Mouse (Mus musculus): ENCODE data around the gene 6030452D12Rik. TPM values are rescaled to one million over a fixed set of nuclear protein-coding genes. Genes with fewer than 3 reads are reported as not detected.

Gene 6030452D12Rik
- polyA plus RNA-seq, 1 experiment from 2014 or later = not detected

DNA sequence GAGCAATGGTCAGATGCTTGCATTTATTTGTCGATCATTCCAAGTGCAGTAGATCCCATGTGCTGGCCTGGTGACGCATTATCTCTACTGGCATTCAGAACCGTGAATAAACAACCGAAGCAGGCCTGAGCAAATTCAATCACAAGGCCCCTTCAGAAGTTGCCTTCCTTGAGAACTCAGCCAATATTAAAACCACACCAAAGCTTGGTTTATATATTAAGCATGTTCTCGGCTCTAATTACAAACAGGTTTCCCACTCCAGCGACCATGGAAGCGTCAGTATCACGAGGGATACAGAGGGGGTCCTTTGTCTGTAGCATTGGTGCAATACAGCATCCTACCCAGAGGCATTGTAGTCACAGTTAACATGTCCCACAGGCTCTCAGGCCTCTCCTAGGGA lies 42.7 kb downstream of the 6030452D12Rik start:
- DNase-seq = no peak

DNA sequence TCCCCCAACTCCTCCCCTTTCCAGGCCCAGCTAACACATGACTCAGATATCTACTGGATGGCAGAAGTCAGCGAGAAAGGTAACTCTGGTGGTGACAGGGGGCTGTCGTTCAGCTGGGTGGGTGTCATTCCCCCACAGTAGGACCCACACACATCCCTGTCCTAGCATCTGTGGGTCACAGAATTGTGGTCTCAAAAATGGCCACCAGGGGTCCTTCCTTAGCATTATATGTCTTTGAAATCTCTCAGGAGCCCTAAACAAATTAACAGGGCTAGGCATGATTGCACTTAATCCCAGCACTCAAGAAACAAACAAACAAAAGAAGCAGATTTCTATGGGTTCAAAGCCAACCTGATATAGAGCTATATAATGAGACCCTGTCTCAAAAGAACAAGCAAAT lies 44.8 kb downstream of the 6030452D12Rik start:
- peaks cover 15% of the 10 kb centered on the region; the same call in 1 of the 2 replicates for H3K36me3 ChIP-seq (ENCODE audit: insufficient read depth)

More for the DNA sequence above, 42.7 kb downstream of the 6030452D12Rik start:
- Histone ChIP-seq H3K9me3 (ENCODE audit: low read depth, low read length) (no peaks in the 10 kb centered on the region), H3K4me1 (ENCODE audit: insufficient read depth) (no peaks in the 10 kb centered on the region), H3K27ac (ENCODE audit: low read depth) (no peak overlapping the region), H3K36me3 (ENCODE audit: insufficient read depth) (peaks cover 15% of the 10 kb centered on the region; the same call in 1 of the 2 replicates), H3K27me3 (ENCODE audit: insufficient read depth, low read length) (no peaks in the 10 kb centered on the region), H3K9ac (no peak overlapping the region), H3K4me2 (no peak overlapping the region), H3K4me3 (ENCODE audit: low read depth, low read length) (no peak overlapping the region)
- ATAC-seq (ENCODE audit: insufficient read depth) = no peak
- no peak for TF ChIP-seq CTCF (IDR thresholded peaks at IDR 0.05; ENCODE audit: low read depth)
- 76% methylated on average over 8 of the region's 8 CpGs for WGBS

DNA sequence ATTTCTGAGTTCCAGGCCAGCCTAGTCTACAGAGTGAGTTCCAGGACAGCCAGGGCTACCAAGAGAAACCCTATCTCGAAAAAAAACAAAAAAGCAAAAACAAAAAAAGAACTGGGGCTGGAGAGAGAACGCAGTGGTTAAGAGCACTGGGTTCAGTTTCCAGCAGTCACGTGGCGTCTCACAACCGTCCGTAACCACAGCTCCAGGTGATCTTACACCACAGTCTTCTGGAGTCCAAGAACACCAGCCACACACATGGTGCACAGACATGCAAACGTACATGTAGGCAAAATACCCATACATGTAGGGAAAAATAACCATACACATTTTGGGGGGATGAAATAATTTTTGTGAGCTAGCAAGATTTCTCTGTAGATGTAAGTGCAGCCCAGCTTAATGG lies 46.4 kb downstream of the 6030452D12Rik start:
- H3K27me3 ChIP-seq (ENCODE audit: insufficient read depth, low read length) = no peaks in the 10 kb centered on the region
- no peak overlapping the region for H3K9ac ChIP-seq
- H3K4me3 ChIP-seq (ENCODE audit: low read depth, low read length) = no peak overlapping the region
- no peak for TF ChIP-seq CTCF (IDR thresholded peaks at IDR 0.05; ENCODE audit: low read depth)
- DNase-seq (no peak), ATAC-seq (ENCODE audit: insufficient read depth) (no peak)
- peaks cover 13% of the 10 kb centered on the region; the same call in 1 of the 2 replicates for H3K36me3 ChIP-seq (ENCODE audit: insufficient read depth)
- H3K9me3 ChIP-seq (ENCODE audit: low read depth, low read length) = no peaks in the 10 kb centered on the region
- no peak overlapping the region for H3K4me2 ChIP-seq
- H3K4me1 ChIP-seq (ENCODE audit: insufficient read depth) = no peaks in the 10 kb centered on the region
- 84% methylated on average over 7 of the region's 7 CpGs for WGBS
- no peak overlapping the region for H3K27ac ChIP-seq (ENCODE audit: low read depth)

More for the DNA sequence above, 44.8 kb downstream of the 6030452D12Rik start:
- Histone ChIP-seq H3K4me2 (no peak overlapping the region), H3K4me3 (ENCODE audit: low read depth, low read length) (no peak overlapping the region), H3K27me3 (ENCODE audit: insufficient read depth, low read length) (no peaks in the 10 kb centered on the region), H3K27ac (ENCODE audit: low read depth) (no peak overlapping the region), H3K4me1 (ENCODE audit: insufficient read depth) (no peaks in the 10 kb centered on the region), H3K9ac (no peak overlapping the region), H3K9me3 (ENCODE audit: low read depth, low read length) (no peaks in the 10 kb centered on the region)
- no peak for ATAC-seq (ENCODE audit: insufficient read depth)
- DNase-seq = peak; percentile 20
- 71% methylated on average over 2 of the region's 2 CpGs for WGBS
- peak; percentile 19 for TF ChIP-seq CTCF (IDR thresholded peaks at IDR 0.05; ENCODE audit: low read depth)

DNA sequence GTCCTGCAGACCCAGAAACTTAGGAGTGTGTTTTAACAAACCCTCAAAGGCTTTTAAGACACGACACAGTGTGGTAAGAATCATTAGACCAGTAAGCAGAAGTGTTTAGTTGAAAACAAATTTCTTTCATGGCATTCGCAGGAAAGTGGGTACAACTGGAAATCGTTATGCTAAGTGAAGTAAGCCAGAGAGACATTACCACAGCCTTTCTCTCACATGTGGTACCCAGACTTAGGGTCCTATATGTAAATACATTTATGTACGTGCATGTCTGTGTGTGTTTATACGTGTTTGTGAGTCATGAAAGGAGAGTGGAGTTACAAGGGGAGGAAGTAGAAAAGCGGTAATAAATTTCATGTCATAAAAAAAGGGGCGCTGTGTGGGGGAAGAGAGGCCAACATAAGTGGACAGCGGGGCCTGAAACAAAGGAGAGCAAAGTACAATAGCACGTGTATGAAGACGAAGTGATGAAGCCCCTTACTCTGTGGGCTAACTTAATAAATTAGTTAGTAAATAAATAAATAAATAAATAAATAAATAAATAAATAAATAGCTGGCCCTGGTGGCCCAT lies 48.1 kb downstream of the 6030452D12Rik start:
- no peak for DNase-seq
- peaks cover 20% of the 10 kb centered on the region; the same call in 1 of the 2 replicates for H3K36me3 ChIP-seq (ENCODE audit: insufficient read depth)

DNA sequence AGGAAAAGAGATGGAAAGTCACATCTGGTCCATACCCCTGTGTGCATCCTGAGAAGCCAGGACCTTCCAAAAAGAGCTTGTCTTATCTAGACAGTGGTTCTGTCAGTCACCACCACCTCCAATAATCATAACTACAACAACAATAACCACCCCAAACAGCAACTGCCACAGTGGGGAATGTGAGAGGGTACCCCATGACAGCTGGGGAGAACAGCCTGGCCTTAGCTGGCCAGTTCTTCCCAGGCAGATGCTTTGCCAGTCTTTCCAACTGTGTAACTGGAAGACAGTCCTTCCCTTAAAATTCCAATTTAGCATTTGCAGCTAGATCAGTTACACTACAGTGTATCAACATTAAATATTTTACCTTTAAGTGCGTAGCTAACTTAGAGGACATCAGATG lies 50.6 kb downstream of the 6030452D12Rik start:
- WGBS = 94% methylated on average over 1 of the region's 1 CpGs
- Histone ChIP-seq H3K4me1 (ENCODE audit: insufficient read depth) (no peaks in the 10 kb centered on the region), H3K4me3 (ENCODE audit: low read depth, low read length) (no peak overlapping the region), H3K9ac (no peak overlapping the region), H3K36me3 (ENCODE audit: insufficient read depth) (peaks cover 22% of the 10 kb centered on the region; the same call in 1 of the 2 replicates), H3K9me3 (ENCODE audit: low read depth, low read length) (no peaks in the 10 kb centered on the region), H3K27ac (ENCODE audit: low read depth) (no peak overlapping the region), H3K4me2 (no peak overlapping the region), H3K27me3 (ENCODE audit: insufficient read depth, low read length) (no peaks in the 10 kb centered on the region)
- ATAC-seq (ENCODE audit: insufficient read depth) (no peak), DNase-seq (no peak)
- no peak for TF ChIP-seq CTCF (IDR thresholded peaks at IDR 0.05; ENCODE audit: low read depth)

More for the DNA sequence above, 48.1 kb downstream of the 6030452D12Rik start:
- H3K4me3 ChIP-seq (ENCODE audit: low read depth, low read length) = no peak overlapping the region
- H3K4me1 ChIP-seq (ENCODE audit: insufficient read depth) = no peaks in the 10 kb centered on the region
- H3K4me2 ChIP-seq = no peak overlapping the region
- no peak for ATAC-seq (ENCODE audit: insufficient read depth)
- WGBS = 79% methylated on average over 10 of the region's 10 CpGs
- TF ChIP-seq CTCF (IDR thresholded peaks at IDR 0.05; ENCODE audit: low read depth) = no peak
- H3K9ac ChIP-seq = no peak overlapping the region
- H3K27ac ChIP-seq (ENCODE audit: low read depth) = no peak overlapping the region
- no peaks in the 10 kb centered on the region for H3K9me3 ChIP-seq (ENCODE audit: low read depth, low read length)
- no peaks in the 10 kb centered on the region for H3K27me3 ChIP-seq (ENCODE audit: insufficient read depth, low read length)

DNA sequence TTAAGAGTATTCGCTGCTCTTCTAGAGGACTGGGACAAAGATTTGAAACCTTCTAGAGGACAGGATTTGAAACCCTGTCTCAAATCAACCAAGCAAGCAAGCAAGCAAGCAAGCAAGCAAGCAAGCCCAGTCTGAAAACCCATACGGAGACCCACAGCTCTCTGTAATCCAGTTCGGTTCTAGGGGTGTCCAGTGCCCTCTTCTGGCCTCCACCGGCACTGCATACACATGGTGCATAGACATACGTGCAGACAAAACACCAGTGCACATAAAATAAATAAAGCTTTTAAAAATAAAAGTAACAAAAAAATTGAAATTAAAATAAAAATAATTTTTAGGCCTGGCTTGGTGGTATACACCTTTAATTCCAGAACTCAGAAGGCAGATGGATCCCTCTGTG lies 53.7 kb downstream of the 6030452D12Rik start:
- Histone ChIP-seq H3K9me3 (ENCODE audit: low read depth, low read length) (peaks cover 3% of the 10 kb centered on the region; the same call in 1 of the 2 replicates), H3K27me3 (ENCODE audit: insufficient read depth, low read length) (no peaks in the 10 kb centered on the region), H3K4me1 (ENCODE audit: insufficient read depth) (no peaks in the 10 kb centered on the region), H3K4me2 (no peak overlapping the region), H3K27ac (ENCODE audit: low read depth) (no peak overlapping the region), H3K36me3 (ENCODE audit: insufficient read depth) (peaks cover 12% of the 10 kb centered on the region; the same call in 1 of the 2 replicates), H3K4me3 (ENCODE audit: low read depth, low read length) (no peak overlapping the region), H3K9ac (no peak overlapping the region)
- no peak for ATAC-seq (ENCODE audit: insufficient read depth)
- no peak for DNase-seq
- whole genome bisulfite sequencing = 96% methylated on average over 5 of the region's 5 CpGs
- peak; percentile 34 for TF ChIP-seq CTCF (IDR thresholded peaks at IDR 0.05; ENCODE audit: low read depth)

DNA sequence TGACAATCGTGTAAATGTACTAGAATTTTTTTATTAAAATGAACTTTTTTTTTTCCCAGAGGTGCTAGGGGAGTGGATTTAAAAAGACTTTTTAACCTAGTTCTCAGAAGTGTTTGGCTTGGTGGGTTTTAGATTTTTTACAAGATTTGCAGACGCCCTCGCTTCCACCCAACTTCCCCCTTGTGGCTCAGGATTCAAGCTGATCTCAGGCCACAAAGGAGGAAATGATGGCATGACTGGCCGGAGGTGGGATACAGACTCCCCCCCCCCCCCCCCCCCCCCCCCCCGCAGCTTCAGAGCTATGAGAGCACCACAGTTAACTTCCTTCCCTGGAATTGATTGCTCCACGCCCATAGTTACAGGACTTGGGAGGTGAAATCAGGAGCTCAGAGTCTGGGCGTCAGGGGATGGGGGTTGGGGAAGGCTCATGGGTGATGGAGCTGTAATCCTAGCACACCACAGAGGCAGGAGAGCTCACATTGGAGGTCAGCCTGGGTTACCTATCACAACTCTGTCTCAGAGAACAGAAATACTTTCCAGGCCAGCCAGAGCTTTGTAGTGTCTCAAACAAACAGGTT lies 55.8 kb downstream of the 6030452D12Rik start:
- H3K4me2 ChIP-seq = no peak overlapping the region
- no peak for TF ChIP-seq CTCF (IDR thresholded peaks at IDR 0.05; ENCODE audit: low read depth)
- H3K27ac ChIP-seq (ENCODE audit: low read depth) = no peak overlapping the region
- H3K4me1 ChIP-seq (ENCODE audit: insufficient read depth) = no peaks in the 10 kb centered on the region
- peaks cover 3% of the 10 kb centered on the region; the same call in 1 of the 2 replicates for H3K9me3 ChIP-seq (ENCODE audit: low read depth, low read length)
- DNase-seq (peak; percentile 28), ATAC-seq (ENCODE audit: insufficient read depth) (no peak)
- H3K4me3 ChIP-seq (ENCODE audit: low read depth, low read length) = no peak overlapping the region
- peaks cover 12% of the 10 kb centered on the region; the same call in 1 of the 2 replicates for H3K36me3 ChIP-seq (ENCODE audit: insufficient read depth)
- WGBS = 68% methylated on average over 6 of the region's 7 CpGs
- H3K9ac ChIP-seq = no peak overlapping the region
- no peaks in the 10 kb centered on the region for H3K27me3 ChIP-seq (ENCODE audit: insufficient read depth, low read length)

Other genes starting within 250 kb of the 6030452D12Rik start
- gene Smpd3, start 162.5 kb upstream of the 6030452D12Rik start, polyA plus RNA-seq (2014; fragmentation: Nextera tagmentation; extraction: Ambion mirVana) = 0.57 and 0.93 TPM in 2 replicates
- gene Zfp90, start 85.2 kb upstream of the 6030452D12Rik start, polyA plus RNA-seq (2014; fragmentation: Nextera tagmentation; extraction: Ambion mirVana) = 19.6 and 20.2 TPM in 2 replicates
- 13.9 and 15.5 TPM in 2 replicates for gene Cdh3, start 10.4 kb downstream of the 6030452D12Rik start, polyA plus RNA-seq (2014; fragmentation: Nextera tagmentation; extraction: Ambion mirVana)
- gene Gm10073, start 72.9 kb downstream of the 6030452D12Rik start, polyA plus RNA-seq (2014; fragmentation: Nextera tagmentation; extraction: Ambion mirVana) = 10.1 and 11.4 TPM in 2 replicates
- 85.3 and 89.8 TPM in 2 replicates for gene Cdh1, start 102.8 kb downstream of the 6030452D12Rik start, polyA plus RNA-seq (2014; fragmentation: Nextera tagmentation; extraction: Ambion mirVana)
- gene Tango6, start 182.5 kb downstream of the 6030452D12Rik start, polyA plus RNA-seq (2014; fragmentation: Nextera tagmentation; extraction: Ambion mirVana) = 11.6 and 12.6 TPM in 2 replicates

All from lung, embryonic 14.5 days (tissue).